Comparison of ENCODE assay signal across 23 mouse cellular contexts in genomic region chr16:84546059-84546458, GRCm38 (mm10). TPM values are rescaled to one million over a fixed set of nuclear protein-coding genes. Genes with fewer than 3 reads are reported as not detected.
DNase-seq lines count a peak whose midpoint lies in the region; ATAC-seq and TF ChIP-seq lines count a peak whose summit lies in the region.
"Had no signal": no experiment of that assay in that cellular context is flagged by ENCODE, and none has a peak within 500 bp of the region (broad histone marks: within the 10 kb centered on the region; RNA-seq: fewer than 3 reads in every experiment).

No protein-coding gene starts in this region.

- no peak; the same call in none of the 2 replicates for TF ChIP-seq RAD21 in CH12.LX (IDR thresholded peaks at IDR 0.05; ENCODE audit: low read depth, low read length)

- in situ Hi-C loops in CH12.LX (cut with MboI; ENCODE audit: low pct_ligation_motif_present, low pct_unique_long_range_greater_than_20kb, low sequenced_read_pairs): no loop called here

- no peaks in the 10 kb centered on the region for H3K79me2 ChIP-seq in CH12.LX (replicated peaks; ENCODE audit: control insufficient read depth, extremely low read depth, insufficient read depth, poor library complexity, severe bottlenecking)

- peak overlapping the region; percentile 18 for H3K4me3 ChIP-seq in megakaryocyte, embryonic 14.5 days (replicated peaks)
- H3K4me3 ChIP-seq in CH12.LX (replicated peaks in 1 of 3; ENCODE audit: low read depth in 2 of 3, low read length in 2 of 3, poor library complexity in 1 of 3): no peak overlapping the region
- H3K4me3 ChIP-seq: forebrain, embryonic 13.5 days; heart, embryonic 15.5 days; liver, embryonic 15.5 days; neural tube, embryonic 12.5 days had no signal

- peak; percentile 59 to 60; a peak in 3 of 4 replicates for TF ChIP-seq CTCF in CH12.LX (conservative IDR thresholded peaks at IDR 0.05 in 1 of 2, IDR thresholded peaks at IDR 0.05 in 1 of 2; ENCODE audit: low read depth in 2 of 2, low read length in 2 of 2)

- H3K27me3 ChIP-seq in megakaryocyte, embryonic 14.5 days (replicated peaks): no peaks in the 10 kb centered on the region
- no peaks in the 10 kb centered on the region for H3K27me3 ChIP-seq in CH12.LX (replicated peaks)
- H3K27me3 ChIP-seq: forebrain, embryonic 13.5 days; heart, embryonic 15.5 days; liver, embryonic 15.5 days; neural tube, embryonic 12.5 days had no signal

- peak; percentile 46 for DNase-seq in CH12.LX (ENCODE audit: extremely low read depth)
- DNase-seq in NIH3T3 (ENCODE audit: low read depth): peak; percentile 7
- DNase-seq in induced T-regulatory cell, adult 2 months (ENCODE audit: low read depth): peak; percentile 33
- DNase-seq in urinary bladder, postnatal 36 days (ENCODE audit: low spot score in 2 of 2): no peak
- no peak for DNase-seq in T-cell, adult 2 months (ENCODE audit: low spot score)
- DNase-seq: cerebellum, adult 2 months; embryo, embryonic 11 days; kidney, postnatal 25 days; layer of hippocampus, postnatal 36 days; left cerebral cortex, postnatal 4 days; lung, postnatal 36 days; right cerebral cortex, postnatal 4 days; thymus, postnatal 14 days had no signal

- dilution Hi-C loops in CH12.LX (cut with MboI; ENCODE audit: extremely low pct_ligation_motif_present, extremely low pct_unique_long_range_greater_than_20kb, low sequenced_read_pairs): no loop called here

- H3K27ac ChIP-seq in CH12.LX (ENCODE audit: insufficient read depth, low read depth): no peak overlapping the region
- H3K27ac ChIP-seq: forebrain, embryonic 13.5 days; heart, embryonic 15.5 days; liver, embryonic 15.5 days; neural tube, embryonic 12.5 days had no signal

- H3K9me3 ChIP-seq in megakaryocyte, embryonic 14.5 days: peaks cover 16% of the 10 kb centered on the region
- H3K9me3 ChIP-seq in CH12.LX (replicated peaks; ENCODE audit: low read length): no peaks in the 10 kb centered on the region
- H3K9me3 ChIP-seq: forebrain, embryonic 13.5 days; heart, embryonic 15.5 days; liver, embryonic 15.5 days; neural tube, embryonic 12.5 days had no signal

- no peaks in the 10 kb centered on the region for H3K36me3 ChIP-seq in megakaryocyte, embryonic 14.5 days (replicated peaks; ENCODE audit: low read length)
- no peaks in the 10 kb centered on the region for H3K36me3 ChIP-seq in CH12.LX (replicated peaks in 1 of 2; ENCODE audit: control insufficient read depth in 1 of 2, insufficient read depth in 1 of 2, low read length in 1 of 2)
- H3K36me3 ChIP-seq: heart, embryonic 15.5 days; liver, embryonic 15.5 days; neural tube, embryonic 12.5 days had no signal

- H3K4me2 ChIP-seq in CH12.LX (ENCODE audit: insufficient read depth, low read depth, poor library complexity, severe bottlenecking): no peak overlapping the region
- H3K4me2 ChIP-seq: forebrain, embryonic 13.5 days; heart, embryonic 15.5 days; liver, embryonic 15.5 days; neural tube, embryonic 12.5 days had no signal

- no peak overlapping the region for H3K9ac ChIP-seq in CH12.LX (ENCODE audit: insufficient read depth, low read depth)
- H3K9ac ChIP-seq: forebrain, embryonic 13.5 days; heart, embryonic 15.5 days; liver, embryonic 15.5 days; neural tube, embryonic 12.5 days had no signal

- no peak for TF ChIP-seq POLR2A in CH12.LX (IDR thresholded peaks at IDR 0.05; ENCODE audit: low read depth, low read length)

- TF ChIP-seq EP300 in CH12.LX (IDR thresholded peaks at IDR 0.05; ENCODE audit: low read length): no peak

- H3K4me1 ChIP-seq in megakaryocyte, embryonic 14.5 days: no peaks in the 10 kb centered on the region
- H3K4me1 ChIP-seq in CH12.LX (ENCODE audit: control insufficient read depth in 1 of 2, insufficient read depth in 2 of 2): no peaks in the 10 kb centered on the region
- H3K4me1 ChIP-seq: forebrain, embryonic 13.5 days; heart, embryonic 15.5 days; liver, embryonic 15.5 days; neural tube, embryonic 12.5 days had no signal

- no peak for ATAC-seq in megakaryocyte, adult 5-6 weeks (ENCODE audit: poor library complexity, severe bottlenecking)
- ATAC-seq: forebrain, embryonic 13.5 days; intestine, embryonic 16.5 days had no signal

TF ChIP-seq in CH12.LX, 34 proteins besides CTCF, POLR2A, EP300 and RAD21:
- TF ChIP-seq MEF2A (IDR thresholded peaks at IDR 0.05; ENCODE audit: borderline replicate concordance, low read depth, low read length) (no peak), ZC3H11A (IDR thresholded peaks at IDR 0.05; ENCODE audit: low read depth, low read length) (no peak), GABPA (IDR thresholded peaks at IDR 0.05; ENCODE audit: insufficient replicate concordance, low read depth, low read length) (no peak), JUND (conservative IDR thresholded peaks at IDR 0.05; ENCODE audit: low read depth, low read length) (no peak), ZNF384 (IDR thresholded peaks at IDR 0.05; ENCODE audit: low read depth, low read length) (no peak), NRF1 (IDR thresholded peaks at IDR 0.05; ENCODE audit: low read depth, low read length) (no peak), E2F4 (IDR thresholded peaks at IDR 0.05; ENCODE audit: insufficient replicate concordance, low read depth, low read length) (no peak), NELFE (IDR thresholded peaks at IDR 0.05; ENCODE audit: low read depth, low read length) (no peak), USF2 (conservative IDR thresholded peaks at IDR 0.05; ENCODE audit: low read depth, low read length) (no peak), CHD1 (IDR thresholded peaks at IDR 0.05; ENCODE audit: low read depth, low read length) (no peak), ZMIZ1 (IDR thresholded peaks at IDR 0.05; ENCODE audit: low read depth, low read length) (no peak), UBTF (IDR thresholded peaks at IDR 0.05; ENCODE audit: low read depth, low read length) (no peak), JUN (IDR thresholded peaks at IDR 0.05; ENCODE audit: insufficient read depth, low read depth, low read length) (no peak), KAT2A (IDR thresholded peaks at IDR 0.05; ENCODE audit: insufficient replicate concordance, low read length) (no peak), MXI1 (IDR thresholded peaks at IDR 0.05; ENCODE audit: low read depth, low read length) (no peak), USF1 (IDR thresholded peaks at IDR 0.05; ENCODE audit: low read depth, low read length) (no peak), CHD2 (IDR thresholded peaks at IDR 0.05; ENCODE audit: low read length) (no peak), ZKSCAN1 (IDR thresholded peaks at IDR 0.05; ENCODE audit: borderline replicate concordance, low read depth, low read length) (no peak)

RNA-seq across cellular contexts. Expression of gene A730009L09Rik, which starts 31.1 kb away (rescaled TPM):
- polyA plus RNA-seq in megakaryocyte, embryonic 14.5 days (2012; ENCODE audit: insufficient read depth, low replicate concordance): not detected in 2 replicates
- total RNA-seq in megakaryocyte, adult 5-6 weeks (2015): not detected in 2 replicates
- not detected in 2 replicates for total RNA-seq in megakaryocyte, adult 5-6 weeks (2017)
- total RNA-seq in CH12.LX (2012; rRNA removed) (not detected in 2 replicates), CH12.LX (2014; rRNA removed) (not detected in 2 replicates)
- polyA plus RNA-seq in CH12.LX (2012; ENCODE audit: insufficient read length, low read depth): not detected in 2 replicates
- total RNA-seq: gastrocnemius, adult 18-20 months; left cerebral cortex, postnatal 4 days; MEL had no signal
- polyA plus RNA-seq: forebrain, embryonic 13.5 days; heart, embryonic 15.5 days; hindbrain, embryonic 11.5 days; intestine, embryonic 16.5 days; liver, embryonic 15.5 days; neural tube, embryonic 12.5 days had no signal

Comparison
In these comparisons a context has a peak if more than half of its experiments do, and no peak if none do; other contexts are left out.
1. DNase-seq: peak in CH12.LX (single experiment), NIH3T3 (single experiment) and induced T-regulatory cell, adult 2 months (single experiment); none in urinary bladder, postnatal 36 days (0 of 2) and T-cell, adult 2 months (single experiment).